ENCODE assay signal across 25 mouse cellular contexts in genomic region chrX:57233596-57233995, GRCm38 (mm10). TPM values are rescaled to one million over a fixed set of nuclear protein-coding genes. Genes with fewer than 3 reads are reported as not detected.
DNase-seq lines count a peak whose midpoint lies in the region; ATAC-seq and TF ChIP-seq lines count a peak whose summit lies in the region.
"Had no signal": no experiment of that assay in that cellular context is flagged by ENCODE, and none has a peak within 500 bp of the region (broad histone marks: within the 10 kb centered on the region; RNA-seq: fewer than 3 reads in every experiment).

No protein-coding gene starts in this region.

- peak; percentile 99 for ATAC-seq in frontal cortex, adult (ENCODE audit: low TSS enrichment)
- ATAC-seq: CD4-positive, CD25-positive, alpha-beta regulatory T cell, adult 4 months; forebrain, embryonic 14.5 days; hindbrain, embryonic 16.5 days had no signal

- H3K27ac ChIP-seq in layer of hippocampus, adult 2 months = 0 out of 2 replicates have a peak overlapping the region, but pooled peaks have one; percentile 10
- H3K27ac ChIP-seq: embryonic facial prominence, embryonic 10.5 days; heart, embryonic 13.5 days; hindbrain, embryonic 12.5 days had no signal

- TF ChIP-seq CTCF in layer of hippocampus, adult 2 months (conservative IDR thresholded peaks at IDR 0.05) = no peak

- no peak overlapping the region for H3K4me3 ChIP-seq in layer of hippocampus, adult 2 months
- H3K4me3 ChIP-seq: embryonic facial prominence, embryonic 10.5 days; heart, embryonic 13.5 days; hindbrain, embryonic 12.5 days had no signal

- DNase-seq in frontal cortex, postnatal 25 days (ENCODE audit: low spot score in 2 of 2) = no peak
- peak; percentile 20 to 54 for DNase-seq in layer of hippocampus, adult 2 months (ENCODE audit: low spot score in 2 of 2)
- DNase-seq in layer of hippocampus, adult 9-10 months (ENCODE audit: low spot score) = no peak
- DNase-seq in right cerebral cortex, adult 2 months (ENCODE audit: low spot score in 2 of 2) = peak; percentile 5 to 16
- no peak for DNase-seq in right cerebral cortex, postnatal 4 days
- peak; percentile 46 for DNase-seq in telencephalon, adult 2 months (ENCODE audit: low read depth, low spot score)
- DNase-seq in cerebellum, adult 18-20 months = no peak
- DNase-seq: adrenal gland, adult 8-10 months; adrenal gland, postnatal 36 days; B cell, adult 2 months; cerebellum, adult 11 months; cerebellum, adult 9-10 months; cerebellum, postnatal 25 days; gastrocnemius, postnatal 36 days; heart, adult 11 months; heart, postnatal 36 days had no signal

RNA-seq across cellular contexts. Expression of gene Cd40lg, which starts 21.7 kb away (rescaled TPM):
- not detected for total RNA-seq in layer of hippocampus, adult 2 months (2021)
- total RNA-seq: adrenal gland, postnatal 36 days; G1E; gastrocnemius, adult 8-10 months; gastrocnemius, postnatal 36 days; heart, postnatal 36 days had no signal

Comparison
In these comparisons a context has a peak if more than half of its experiments do, and no peak if none do; other contexts are left out.
1. DNase-seq: peak in layer of hippocampus, adult 2 months (2 of 2), right cerebral cortex, adult 2 months (2 of 2) and telencephalon, adult 2 months (single experiment); none in frontal cortex, postnatal 25 days (0 of 2), layer of hippocampus, adult 9-10 months (single experiment), right cerebral cortex, postnatal 4 days (single experiment) and cerebellum, adult 18-20 months (0 of 2).